Mouse (Mus musculus): ENCODE data around the gene Ptprn. TPM values are rescaled to one million over a fixed set of nuclear protein-coding genes. Genes with fewer than 3 reads are reported as not detected.

Gene Ptprn
- polyA plus RNA-seq, 1 experiment = 0.94 TPM

GRCm38 (mm10) chr1:75229158-75229557 is 35.1 kb downstream of the Ptprn start:
- peaks cover 5% of the 10 kb centered on the region; the same call in 1 of the 2 replicates for H3K4me1 ChIP-seq (ENCODE audit: control insufficient read depth, insufficient read depth, low read length)
- no peak for TF ChIP-seq POLR2A (IDR thresholded peaks at IDR 0.05; ENCODE audit: borderline replicate concordance, low read depth, low read length)
- TF ChIP-seq CTCF (IDR thresholded peaks at IDR 0.05; ENCODE audit: low read depth, low read length) = no peak
- H3K27ac ChIP-seq (ENCODE audit: insufficient read depth, low read depth, low read length) = no peak overlapping the region
- no peak overlapping the region for H3K4me3 ChIP-seq (ENCODE audit: insufficient read depth, low read length)

GRCm38 (mm10) chr1:75227653-75228052 is 36.6 kb downstream of the Ptprn start:
- no peak for TF ChIP-seq POLR2A (IDR thresholded peaks at IDR 0.05; ENCODE audit: borderline replicate concordance, low read depth, low read length)
- TF ChIP-seq CTCF (IDR thresholded peaks at IDR 0.05; ENCODE audit: low read depth, low read length) = no peak

DNA sequence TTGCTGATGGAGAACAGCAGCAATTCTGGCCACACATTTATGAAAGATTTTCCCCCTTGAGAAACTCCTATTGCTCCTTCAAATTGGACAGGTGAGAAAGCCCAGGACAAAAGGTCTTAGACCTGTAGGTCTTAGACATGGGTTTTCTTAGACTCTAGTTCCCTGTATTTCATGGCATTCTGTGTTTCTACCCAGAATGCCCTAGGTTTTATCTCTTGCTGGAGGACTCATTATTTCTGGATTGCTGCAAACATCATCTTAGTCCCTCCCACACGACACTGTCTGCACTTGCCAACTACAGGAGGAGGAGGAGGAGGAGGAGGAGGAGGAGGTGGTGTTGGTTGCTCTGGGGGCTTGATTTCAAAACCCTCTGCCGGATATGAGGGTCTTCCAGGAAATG is 38.2 kb downstream of the Ptprn start:
- H3K4me3 ChIP-seq (ENCODE audit: insufficient read depth, low read length) = no peak overlapping the region
- H3K27ac ChIP-seq (ENCODE audit: insufficient read depth, low read depth, low read length) = no peak overlapping the region
- TF ChIP-seq POLR2A (IDR thresholded peaks at IDR 0.05; ENCODE audit: borderline replicate concordance, low read depth, low read length) = no peak
- no peak for TF ChIP-seq CTCF (IDR thresholded peaks at IDR 0.05; ENCODE audit: low read depth, low read length)
- H3K4me1 ChIP-seq (ENCODE audit: control insufficient read depth, insufficient read depth, low read length) = peaks cover 12% of the 10 kb centered on the region

More at GRCm38 (mm10) chr1:75227653-75228052, 36.6 kb downstream of the Ptprn start:
- Histone ChIP-seq H3K4me3 (ENCODE audit: insufficient read depth, low read length) (no peak overlapping the region), H3K4me1 (ENCODE audit: control insufficient read depth, insufficient read depth, low read length) (peaks cover 5% of the 10 kb centered on the region; the same call in 1 of the 2 replicates), H3K27ac (ENCODE audit: insufficient read depth, low read depth, low read length) (no peak overlapping the region)

DNA sequence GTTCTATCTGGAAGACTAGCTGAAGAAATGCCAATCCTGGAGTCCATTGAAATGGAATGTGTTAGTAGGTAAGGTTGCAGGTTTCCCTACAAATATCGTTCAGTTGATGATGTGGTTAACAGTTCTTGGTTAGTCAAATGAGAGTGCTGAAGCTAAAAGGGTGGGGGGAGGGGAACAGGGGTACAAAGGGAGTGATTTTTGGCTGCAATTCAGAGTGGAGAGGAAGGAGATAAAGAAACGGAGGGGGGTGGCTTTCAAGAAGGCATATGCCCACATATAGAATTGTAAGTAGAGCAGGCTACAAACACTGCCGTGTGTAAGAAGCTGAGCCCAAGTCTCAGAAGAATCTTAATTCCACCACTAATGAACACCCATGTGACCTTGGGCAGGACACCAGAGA is 38.8 kb downstream of the Ptprn start:
- H3K4me3 ChIP-seq (ENCODE audit: insufficient read depth, low read length) = no peak overlapping the region
- H3K4me1 ChIP-seq (ENCODE audit: control insufficient read depth, insufficient read depth, low read length) = peaks cover 8% of the 10 kb centered on the region
- no peak for TF ChIP-seq CTCF (IDR thresholded peaks at IDR 0.05; ENCODE audit: low read depth, low read length)
- no peak for TF ChIP-seq POLR2A (IDR thresholded peaks at IDR 0.05; ENCODE audit: borderline replicate concordance, low read depth, low read length)
- H3K27ac ChIP-seq (ENCODE audit: insufficient read depth, low read depth, low read length) = no peak overlapping the region

DNA sequence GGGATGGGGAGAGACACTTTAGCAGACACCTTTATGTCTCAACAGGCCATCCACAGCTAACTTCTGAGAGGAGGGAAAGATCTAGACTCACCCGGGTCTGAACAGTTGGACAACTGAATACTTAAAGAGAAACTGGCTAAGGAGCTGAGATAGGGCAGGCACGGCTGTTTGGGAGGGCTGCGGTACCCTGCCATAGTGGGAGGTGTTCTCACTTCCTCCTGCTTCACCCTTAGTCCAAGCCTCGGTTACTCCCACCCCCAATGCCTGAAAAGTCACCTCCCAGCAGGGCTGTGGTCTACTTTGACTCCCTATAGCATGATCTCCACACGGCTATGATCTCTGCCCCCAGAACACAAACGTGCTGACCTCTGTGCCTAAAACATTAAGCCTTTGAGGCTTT is 40.8 kb downstream of the Ptprn start:
- no peak overlapping the region for H3K27ac ChIP-seq (ENCODE audit: insufficient read depth, low read depth, low read length)
- TF ChIP-seq POLR2A (IDR thresholded peaks at IDR 0.05; ENCODE audit: borderline replicate concordance, low read depth, low read length) (no peak), CTCF (IDR thresholded peaks at IDR 0.05; ENCODE audit: low read depth, low read length) (no peak)
- H3K4me1 ChIP-seq (ENCODE audit: control insufficient read depth, insufficient read depth, low read length) = peaks cover 7% of the 10 kb centered on the region
- no peak overlapping the region for H3K4me3 ChIP-seq (ENCODE audit: insufficient read depth, low read length)

DNA sequence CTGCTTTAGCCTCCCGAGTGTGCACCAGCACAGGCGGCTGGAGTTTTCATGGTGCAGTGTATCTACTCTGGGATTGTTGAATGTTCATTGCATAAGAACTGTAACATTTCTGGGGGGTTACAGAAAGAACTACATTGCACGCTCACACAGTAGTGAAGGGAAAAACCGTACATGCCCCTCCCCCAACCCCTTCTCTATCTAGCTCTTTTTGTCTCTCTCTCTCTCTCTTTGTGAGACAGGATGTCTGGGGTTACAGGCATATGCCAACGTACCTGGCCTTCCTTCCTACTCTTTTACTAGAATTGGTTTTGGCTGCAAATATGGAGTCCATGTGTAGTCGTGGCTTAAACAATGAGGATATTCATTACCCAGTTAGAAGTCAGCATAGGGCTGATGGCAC is 41.4 kb downstream of the Ptprn start:
- no peak overlapping the region for H3K4me3 ChIP-seq (ENCODE audit: insufficient read depth, low read length)
- TF ChIP-seq POLR2A (IDR thresholded peaks at IDR 0.05; ENCODE audit: borderline replicate concordance, low read depth, low read length) = no peak
- no peak for TF ChIP-seq CTCF (IDR thresholded peaks at IDR 0.05; ENCODE audit: low read depth, low read length)
- H3K27ac ChIP-seq (ENCODE audit: insufficient read depth, low read depth, low read length) = no peak overlapping the region
- peaks cover 10% of the 10 kb centered on the region for H3K4me1 ChIP-seq (ENCODE audit: control insufficient read depth, insufficient read depth, low read length)

DNA sequence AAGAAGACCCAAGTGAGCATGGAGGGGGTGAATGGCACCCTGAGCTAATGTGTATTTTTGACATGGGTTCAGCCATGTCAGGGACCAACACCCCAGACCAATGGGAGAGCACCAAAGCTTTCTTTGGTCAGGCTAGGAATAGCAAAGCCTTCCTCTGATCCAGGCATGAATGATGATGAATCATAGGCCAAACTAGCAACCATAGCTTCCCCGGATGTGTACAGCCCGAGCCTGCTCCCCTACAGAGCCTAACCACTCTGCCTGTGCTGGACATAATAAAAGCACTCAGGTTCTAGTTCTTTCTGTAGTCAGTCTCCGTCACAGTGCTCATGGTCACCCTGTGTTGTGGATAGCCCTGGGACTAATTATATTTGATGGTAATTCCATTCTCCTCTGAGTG is 42.8 kb downstream of the Ptprn start:
- no peak for TF ChIP-seq POLR2A (IDR thresholded peaks at IDR 0.05; ENCODE audit: borderline replicate concordance, low read depth, low read length)
- no peak for TF ChIP-seq CTCF (IDR thresholded peaks at IDR 0.05; ENCODE audit: low read depth, low read length)
- no peak overlapping the region for H3K4me3 ChIP-seq (ENCODE audit: insufficient read depth, low read length)
- H3K4me1 ChIP-seq (ENCODE audit: control insufficient read depth, insufficient read depth, low read length) = peaks cover 12% of the 10 kb centered on the region
- no peak overlapping the region for H3K27ac ChIP-seq (ENCODE audit: insufficient read depth, low read depth, low read length)

DNA sequence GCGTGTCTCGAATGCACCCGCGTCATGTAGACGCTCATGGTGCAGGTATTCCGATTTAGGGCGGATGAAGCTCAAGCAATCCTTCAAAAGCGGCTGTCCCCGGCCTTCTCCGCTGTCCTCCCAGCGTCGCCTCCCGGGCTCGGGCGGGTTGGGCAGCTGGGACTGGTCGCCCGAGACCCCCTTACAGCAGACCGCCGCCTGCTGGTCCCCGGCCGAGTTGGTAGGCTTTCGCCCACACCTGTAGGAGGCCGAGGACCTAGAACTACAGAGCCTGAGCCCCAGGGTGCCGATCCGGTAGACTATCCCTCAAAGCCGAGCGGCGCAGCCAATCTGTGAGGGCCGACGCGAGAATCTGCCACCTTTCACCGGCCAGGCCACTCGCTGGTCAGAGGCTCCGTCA is 44.8 kb downstream of the Ptprn start, which contains the start of gene Tuba4a:
TSS of gene Tuba4a (minus strand) at position 335 of the 400 bp plus-strand sequence.
- Histone ChIP-seq H3K27ac (ENCODE audit: insufficient read depth, low read depth, low read length) (peak within 1 kb of the TSS; percentile 10), H3K4me1 (ENCODE audit: control insufficient read depth, insufficient read depth, low read length) (peaks cover 23% of the 10 kb centered on the region), H3K4me3 (ENCODE audit: insufficient read depth, low read length) (peak within 1 kb of the TSS; percentile 95)
- TF ChIP-seq POLR2A (IDR thresholded peaks at IDR 0.05; ENCODE audit: borderline replicate concordance, low read depth, low read length) (no peak), CTCF (IDR thresholded peaks at IDR 0.05; ENCODE audit: low read depth, low read length) (no peak)

GRCm38 (mm10) chr1:75219078-75219477 is 45.2 kb downstream of the Ptprn start:
- no peak for TF ChIP-seq CTCF (IDR thresholded peaks at IDR 0.05; ENCODE audit: low read depth, low read length)
- TF ChIP-seq POLR2A (IDR thresholded peaks at IDR 0.05; ENCODE audit: borderline replicate concordance, low read depth, low read length) = peak; percentile 87; the same call in 1 of the 2 replicates
- Histone ChIP-seq H3K27ac (ENCODE audit: insufficient read depth, low read depth, low read length) (peak overlapping the region; percentile 10), H3K4me3 (ENCODE audit: insufficient read depth, low read length) (peak overlapping the region; percentile 95), H3K4me1 (ENCODE audit: control insufficient read depth, insufficient read depth, low read length) (peaks cover 27% of the 10 kb centered on the region)

DNA sequence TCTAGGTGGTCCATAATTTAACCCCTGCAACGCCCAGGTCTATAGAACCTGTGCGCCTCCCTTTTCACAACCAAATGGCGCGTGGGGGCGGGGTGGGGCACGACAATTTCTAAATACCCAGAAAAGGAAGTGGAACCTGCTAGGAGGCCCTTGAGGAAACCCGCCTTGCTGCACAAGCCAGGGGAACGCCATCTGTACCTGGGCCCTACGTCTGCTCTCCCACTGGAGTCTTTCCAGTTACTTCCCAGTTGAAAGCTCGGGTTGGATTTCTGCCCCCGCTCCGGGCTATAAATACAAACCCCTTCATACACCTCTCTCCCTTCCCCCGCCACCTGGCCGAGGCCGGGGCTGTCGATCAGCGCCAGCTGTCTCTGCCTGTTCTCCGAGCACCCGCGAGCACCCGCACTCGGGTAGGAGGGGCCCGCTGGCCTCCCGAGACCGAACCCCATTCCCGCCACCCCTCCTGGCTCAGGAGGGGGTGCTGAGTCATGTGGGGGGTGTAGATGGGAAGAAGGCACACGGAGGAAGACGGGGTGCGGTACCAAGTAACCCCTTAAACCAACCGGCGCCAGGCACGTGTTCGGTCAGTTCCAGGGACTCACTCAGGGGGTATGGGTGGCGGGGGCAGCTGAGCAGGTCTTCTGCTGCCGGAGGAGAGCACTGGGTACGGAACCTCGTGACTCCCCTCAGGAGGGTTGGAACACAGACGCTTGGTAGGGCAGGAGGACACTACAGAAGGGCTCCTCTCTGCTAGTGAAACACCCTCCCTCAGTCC is 45.9 kb downstream of the Ptprn start:
- H3K27ac ChIP-seq (ENCODE audit: insufficient read depth, low read depth, low read length) = peak overlapping the region; percentile 10
- H3K4me1 ChIP-seq (ENCODE audit: control insufficient read depth, insufficient read depth, low read length) = peaks cover 33% of the 10 kb centered on the region
- no peak for TF ChIP-seq CTCF (IDR thresholded peaks at IDR 0.05; ENCODE audit: low read depth, low read length)
- no peak for TF ChIP-seq POLR2A (IDR thresholded peaks at IDR 0.05; ENCODE audit: borderline replicate concordance, low read depth, low read length)
- peak overlapping the region; percentile 95 for H3K4me3 ChIP-seq (ENCODE audit: insufficient read depth, low read length)

Data from bone marrow macrophage, adult 2 months (primary cell).